Mouse (Mus musculus) lung, embryonic 16.5 days (tissue): Measurements from ENCODE around the gene Nek4. TPM values are rescaled to one million over a fixed set of nuclear protein-coding genes. Genes with fewer than 3 reads are reported as not detected.

Experiments
- ATAC-seq: fragments of 200-750 bp; cut with Nextera tagmentation; 2 replicates; pipeline ENCODE4 v1.8.0; 2017; ENCODE audit warnings: low read depth, mild to moderate bottlenecking, moderate library complexity
- H3K27ac ChIP-seq: fragments of 300-500 bp; sonication (generic); 2 replicates; pipeline ENCODE4 v1.5.1; 2014; ENCODE audit warnings: mild to moderate bottlenecking, control low read depth, low read length
- H3K27me3 ChIP-seq: fragments of 300-500 bp; sonication (generic); 2 replicates; pipeline ENCODE4 v1.6.1; 2014; ENCODE audit warnings: low read depth, low read length, mixed read lengths; ENCODE audit not compliant: control insufficient read depth, insufficient read depth
- H3K36me3 ChIP-seq: fragments of 300-500 bp; sonication (generic); 2 replicates; pipeline ENCODE4 v1.6.1; 2014; ENCODE audit warnings: low read length; ENCODE audit not compliant: control insufficient read depth, insufficient read depth
- H3K4me1 ChIP-seq: fragments of 300-500 bp; sonication (generic); replicated peaks from 2 replicates; pipeline ENCODE4 v1.6.1; 2014; ENCODE audit warnings: low read length, mixed read lengths; ENCODE audit not compliant: control insufficient read depth, insufficient read depth
- H3K4me2 ChIP-seq: fragments of 300-500 bp; sonication (generic); 2 replicates; pipeline ENCODE4 v1.6.1; 2014; ENCODE audit warnings: low read depth, low read length, control low read depth
- H3K4me3 ChIP-seq: fragments of 300-500 bp; sonication (generic); 2 replicates; pipeline ENCODE4 v1.5.1; 2014; ENCODE audit warnings: mild to moderate bottlenecking, low read length, control low read depth
- H3K9ac ChIP-seq: fragments of 300-500 bp; sonication (generic); 2 replicates; pipeline ENCODE4 v1.6.1; 2014; ENCODE audit warnings: low read length, control low read depth
- H3K9me3 ChIP-seq: fragments of 300-500 bp; sonication (generic); 2 replicates; pipeline ENCODE4 v1.6.1; 2016; ENCODE audit warnings: low read length; ENCODE audit not compliant: control insufficient read depth
- WGBS: fragments of 180-500 bp; shearing (Covaris S2); extraction: QIAGEN DNeasy Blood & Tissue Kit; methylation state at CpG from one replicate; pipeline ENCODE4 v1.1.7; 2014; 5-methylcytosine and 5-hydroxymethylcytosine counted together
- polyA plus RNA-seq: library from polyadenylated mRNA; unstranded; fragments of >200 nt; fragmentation: Nextera tagmentation; extraction: Ambion mirVana; gene quantifications from 2 replicates; pipeline ENCODE4 v1.2.1, GENCODE M21; 2015

The Nek4 gene
- polyA plus RNA-seq, 1 experiment from 2014 or later = 13.0 TPM

GRCm38 (mm10) chr14:31001307-31002205, 50.4 kb downstream of the Nek4 start, which contains the start of the genes Glt8d1 and Spcs1:
Gene Glt8d1, plus strand, starts transcription at chr14:31001400.
Gene Spcs1, minus strand, starts transcription at chr14:31001672.
- ATAC-seq = peak; percentile 95
- H3K27ac ChIP-seq = peak within 1 kb of the TSS; percentile 95
- peak within 1 kb of the TSS; percentile 96 for H3K4me3 ChIP-seq
- H3K4me1 ChIP-seq = peaks cover 10% of the 10 kb centered on the region
- H3K27me3 ChIP-seq = no peaks in the 10 kb centered on the region
- H3K9ac ChIP-seq = peak within 1 kb of the TSS; percentile 96
- no peaks in the 10 kb centered on the region for H3K9me3 ChIP-seq
- WGBS = under 1% methylated on average over 72 of the region's 84 CpGs
- no peaks in the 10 kb centered on the region for H3K36me3 ChIP-seq
- H3K4me2 ChIP-seq = peak within 1 kb of the TSS; percentile 84

- 47% methylated on average over 2 of the region's 2 CpGs for WGBS
- no peak overlapping the region for H3K4me3 ChIP-seq
- no peak overlapping the region for H3K27ac ChIP-seq
- H3K9me3 ChIP-seq = no peaks in the 10 kb centered on the region
- H3K4me2 ChIP-seq = no peak overlapping the region
- H3K4me1 ChIP-seq = peaks cover 10% of the 10 kb centered on the region
- H3K9ac ChIP-seq = no peak overlapping the region
- ATAC-seq = no peak
- no peaks in the 10 kb centered on the region for H3K27me3 ChIP-seq
- H3K36me3 ChIP-seq = peaks cover 5% of the 10 kb centered on the region; the same call in 1 of the 2 replicates
These were observed 53.4 kb downstream of the Nek4 start for GRCm38 (mm10) chr14:31004527-31004926.

GRCm38 (mm10) chr14:31006779-31007178, 55.6 kb downstream of the Nek4 start:
- no peak overlapping the region for H3K4me2 ChIP-seq
- WGBS = 66% methylated on average over 5 of the region's 5 CpGs
- H3K9me3 ChIP-seq = no peaks in the 10 kb centered on the region
- H3K27me3 ChIP-seq = no peaks in the 10 kb centered on the region
- ATAC-seq = no peak
- peaks cover 19% of the 10 kb centered on the region for H3K36me3 ChIP-seq
- no peak overlapping the region for H3K4me3 ChIP-seq
- no peak overlapping the region for H3K9ac ChIP-seq
- H3K27ac ChIP-seq = no peak overlapping the region
- H3K4me1 ChIP-seq = peaks cover 4% of the 10 kb centered on the region

- WGBS = 91% methylated on average over 3 of the region's 3 CpGs
- ATAC-seq = no peak
- Histone ChIP-seq H3K9ac (no peak overlapping the region), H3K4me2 (no peak overlapping the region), H3K27me3 (no peaks in the 10 kb centered on the region), H3K4me1 (no peaks in the 10 kb centered on the region), H3K36me3 (peaks cover 57% of the 10 kb centered on the region), H3K9me3 (no peaks in the 10 kb centered on the region), H3K27ac (no peak overlapping the region), H3K4me3 (no peak overlapping the region)
These were observed 60.4 kb downstream of the Nek4 start for GRCm38 (mm10) chr14:31011588-31011987.

GRCm38 (mm10) chr14:31013928-31014327, 62.8 kb downstream of the Nek4 start:
- Histone ChIP-seq H3K4me3 (no peak overlapping the region), H3K9ac (no peak overlapping the region), H3K9me3 (no peaks in the 10 kb centered on the region), H3K27ac (no peak overlapping the region), H3K4me1 (peaks cover 9% of the 10 kb centered on the region), H3K36me3 (peaks cover 54% of the 10 kb centered on the region), H3K27me3 (no peaks in the 10 kb centered on the region), H3K4me2 (no peak overlapping the region)
- no peak for ATAC-seq
- 96% methylated on average over 2 of the region's 2 CpGs for WGBS

- Histone ChIP-seq H3K4me2 (no peak overlapping the region), H3K4me3 (no peak overlapping the region), H3K9me3 (no peaks in the 10 kb centered on the region), H3K4me1 (peaks cover 15% of the 10 kb centered on the region), H3K9ac (no peak overlapping the region), H3K36me3 (peaks cover 46% of the 10 kb centered on the region), H3K27me3 (no peaks in the 10 kb centered on the region), H3K27ac (no peak overlapping the region)
- ATAC-seq = no peak
- WGBS = 74% methylated on average over 1 of the region's 1 CpGs
These were observed 64.9 kb downstream of the Nek4 start for GRCm38 (mm10) chr14:31016063-31016462.

GRCm38 (mm10) chr14:31017854-31018253, 66.7 kb downstream of the Nek4 start:
- Histone ChIP-seq H3K27ac (no peak overlapping the region), H3K36me3 (peaks cover 32% of the 10 kb centered on the region), H3K4me3 (peak overlapping the region; percentile 67), H3K9ac (peak overlapping the region; percentile 95), H3K4me2 (peak overlapping the region; percentile 91), H3K27me3 (no peaks in the 10 kb centered on the region), H3K4me1 (peaks cover 15% of the 10 kb centered on the region), H3K9me3 (no peaks in the 10 kb centered on the region)
- ATAC-seq = no peak
- WGBS = 0% methylated on average over 2 of the region's 2 CpGs

- ATAC-seq = peak; percentile 94
- Histone ChIP-seq H3K9me3 (no peaks in the 10 kb centered on the region), H3K27me3 (no peaks in the 10 kb centered on the region), H3K9ac (peak within 1 kb of the TSS; percentile 95), H3K4me3 (peak within 1 kb of the TSS; percentile 67), H3K27ac (peak within 1 kb of the TSS; percentile 98), H3K36me3 (peaks cover 25% of the 10 kb centered on the region), H3K4me1 (peaks cover 15% of the 10 kb centered on the region), H3K4me2 (peak within 1 kb of the TSS; percentile 91)
- under 1% methylated on average over 35 of the region's 53 CpGs for WGBS
These were observed 67.7 kb downstream of the Nek4 start, which contains the start of the genes Pbrm1 and Gnl3 for GRCm38 (mm10) chr14:31018860-31019291. Gene Pbrm1, plus strand, starts transcription at chr14:31019138. Gene Gnl3, minus strand, starts transcription at chr14:31019152.
